Mouse (Mus musculus): Measurements from ENCODE around the gene Tas2r135. TPM values are rescaled to one million over a fixed set of nuclear protein-coding genes. Genes with fewer than 3 reads are reported as not detected.

The Tas2r135 gene
- polyA plus RNA-seq, 1 experiment: 0.07 TPM

GRCm38 (mm10) chr6:42360231-42360840, 44.9 kb upstream of the Tas2r135 start:
- Histone ChIP-seq H3K27me3 (ENCODE audit: control insufficient read depth, insufficient read depth, low read length) (no peaks in the 10 kb centered on the region), H3K4me1 (ENCODE audit: control insufficient read depth, insufficient read depth, insufficient read length) (no peaks in the 10 kb centered on the region), H3K4me3 (ENCODE audit: extremely low read depth, insufficient read depth, insufficient read length) (no peak overlapping the region), H3K36me3 (ENCODE audit: control insufficient read depth, insufficient read depth, low read length) (peaks cover 28% of the 10 kb centered on the region), H3K27ac (ENCODE audit: insufficient read depth, low read length) (no peak overlapping the region)
- no peak for DNase-seq (ENCODE audit: low read depth in 1 of 2, low spot score in 2 of 2)
- TF ChIP-seq CTCF (IDR thresholded peaks at IDR 0.05; ENCODE audit: extremely low read depth, insufficient read depth, insufficient read length, insufficient replicate concordance): no peak
- TF ChIP-seq POLR2A (IDR thresholded peaks at IDR 0.05; ENCODE audit: low read depth, low read length): no peak
- WGBS: 87% methylated on average over 6 of the region's 6 CpGs

GRCm38 (mm10) chr6:42361041-42361895, 44.0 kb upstream of the Tas2r135 start:
- Histone ChIP-seq H3K27ac (ENCODE audit: insufficient read depth, low read length) (no peak overlapping the region), H3K4me3 (ENCODE audit: extremely low read depth, insufficient read depth, insufficient read length) (no peak overlapping the region), H3K27me3 (ENCODE audit: control insufficient read depth, insufficient read depth, low read length) (no peaks in the 10 kb centered on the region), H3K36me3 (ENCODE audit: control insufficient read depth, insufficient read depth, low read length) (peaks cover 23% of the 10 kb centered on the region), H3K4me1 (ENCODE audit: control insufficient read depth, insufficient read depth, insufficient read length) (no peaks in the 10 kb centered on the region)
- 93% methylated on average over 13 of the region's 13 CpGs for WGBS
- DNase-seq (ENCODE audit: low read depth in 1 of 2, low spot score in 2 of 2): no peak
- TF ChIP-seq POLR2A (IDR thresholded peaks at IDR 0.05; ENCODE audit: low read depth, low read length): no peak
- no peak for TF ChIP-seq CTCF (IDR thresholded peaks at IDR 0.05; ENCODE audit: extremely low read depth, insufficient read depth, insufficient read length, insufficient replicate concordance)

GRCm38 (mm10) chr6:42362074-42362473, 43.2 kb upstream of the Tas2r135 start:
- no peak for DNase-seq (ENCODE audit: low read depth in 1 of 2, low spot score in 2 of 2)
- no peak overlapping the region for H3K4me3 ChIP-seq (ENCODE audit: extremely low read depth, insufficient read depth, insufficient read length)
- peaks cover 18% of the 10 kb centered on the region for H3K36me3 ChIP-seq (ENCODE audit: control insufficient read depth, insufficient read depth, low read length)
- no peaks in the 10 kb centered on the region for H3K27me3 ChIP-seq (ENCODE audit: control insufficient read depth, insufficient read depth, low read length)
- 86% methylated on average over 1 of the region's 1 CpGs for WGBS
- no peak overlapping the region for H3K27ac ChIP-seq (ENCODE audit: insufficient read depth, low read length)
- no peak for TF ChIP-seq POLR2A (IDR thresholded peaks at IDR 0.05; ENCODE audit: low read depth, low read length)
- no peak for TF ChIP-seq CTCF (IDR thresholded peaks at IDR 0.05; ENCODE audit: extremely low read depth, insufficient read depth, insufficient read length, insufficient replicate concordance)
- no peaks in the 10 kb centered on the region for H3K4me1 ChIP-seq (ENCODE audit: control insufficient read depth, insufficient read depth, insufficient read length)

- 91% methylated on average over 1 of the region's 1 CpGs for WGBS
- TF ChIP-seq POLR2A (IDR thresholded peaks at IDR 0.05; ENCODE audit: low read depth, low read length) (no peak), CTCF (IDR thresholded peaks at IDR 0.05; ENCODE audit: extremely low read depth, insufficient read depth, insufficient read length, insufficient replicate concordance) (no peak)
- Histone ChIP-seq H3K27ac (ENCODE audit: insufficient read depth, low read length) (no peak overlapping the region), H3K4me1 (ENCODE audit: control insufficient read depth, insufficient read depth, insufficient read length) (no peaks in the 10 kb centered on the region), H3K27me3 (ENCODE audit: control insufficient read depth, insufficient read depth, low read length) (no peaks in the 10 kb centered on the region), H3K4me3 (ENCODE audit: extremely low read depth, insufficient read depth, insufficient read length) (no peak overlapping the region), H3K36me3 (ENCODE audit: control insufficient read depth, insufficient read depth, low read length) (peaks cover 16% of the 10 kb centered on the region)
- no peak for DNase-seq (ENCODE audit: low read depth in 1 of 2, low spot score in 2 of 2)
Measured at GRCm38 (mm10) chr6:42362497-42362896, 42.7 kb upstream of the Tas2r135 start.

GRCm38 (mm10) chr6:42362974-42363373, 42.3 kb upstream of the Tas2r135 start:
- no peak overlapping the region for H3K4me3 ChIP-seq (ENCODE audit: extremely low read depth, insufficient read depth, insufficient read length)
- no peak overlapping the region for H3K27ac ChIP-seq (ENCODE audit: insufficient read depth, low read length)
- no peak for DNase-seq (ENCODE audit: low read depth in 1 of 2, low spot score in 2 of 2)
- WGBS: 48% methylated on average over 3 of the region's 3 CpGs
- no peaks in the 10 kb centered on the region for H3K27me3 ChIP-seq (ENCODE audit: control insufficient read depth, insufficient read depth, low read length)
- H3K36me3 ChIP-seq (ENCODE audit: control insufficient read depth, insufficient read depth, low read length): peaks cover 13% of the 10 kb centered on the region
- H3K4me1 ChIP-seq (ENCODE audit: control insufficient read depth, insufficient read depth, insufficient read length): no peaks in the 10 kb centered on the region
- no peak for TF ChIP-seq CTCF (IDR thresholded peaks at IDR 0.05; ENCODE audit: extremely low read depth, insufficient read depth, insufficient read length, insufficient replicate concordance)
- TF ChIP-seq POLR2A (IDR thresholded peaks at IDR 0.05; ENCODE audit: low read depth, low read length): no peak

GRCm38 (mm10) chr6:42364066-42364465, 41.2 kb upstream of the Tas2r135 start:
- Histone ChIP-seq H3K27me3 (ENCODE audit: control insufficient read depth, insufficient read depth, low read length) (no peaks in the 10 kb centered on the region), H3K4me3 (ENCODE audit: extremely low read depth, insufficient read depth, insufficient read length) (no peak overlapping the region), H3K4me1 (ENCODE audit: control insufficient read depth, insufficient read depth, insufficient read length) (no peaks in the 10 kb centered on the region), H3K27ac (ENCODE audit: insufficient read depth, low read length) (no peak overlapping the region), H3K36me3 (ENCODE audit: control insufficient read depth, insufficient read depth, low read length) (peaks cover 6% of the 10 kb centered on the region)
- TF ChIP-seq CTCF (IDR thresholded peaks at IDR 0.05; ENCODE audit: extremely low read depth, insufficient read depth, insufficient read length, insufficient replicate concordance) (no peak), POLR2A (IDR thresholded peaks at IDR 0.05; ENCODE audit: low read depth, low read length) (no peak)
- DNase-seq (ENCODE audit: low read depth in 1 of 2, low spot score in 2 of 2): no peak
- WGBS: 90% methylated on average over 4 of the region's 4 CpGs

GRCm38 (mm10) chr6:42364607-42365006, 40.6 kb upstream of the Tas2r135 start:
- DNase-seq (ENCODE audit: low read depth in 1 of 2, low spot score in 2 of 2): no peak
- Histone ChIP-seq H3K36me3 (ENCODE audit: control insufficient read depth, insufficient read depth, low read length) (peaks cover 4% of the 10 kb centered on the region; the same call in 1 of the 2 replicates), H3K4me3 (ENCODE audit: extremely low read depth, insufficient read depth, insufficient read length) (no peak overlapping the region), H3K27me3 (ENCODE audit: control insufficient read depth, insufficient read depth, low read length) (no peaks in the 10 kb centered on the region), H3K27ac (ENCODE audit: insufficient read depth, low read length) (no peak overlapping the region), H3K4me1 (ENCODE audit: control insufficient read depth, insufficient read depth, insufficient read length) (no peaks in the 10 kb centered on the region)
- WGBS: 93% methylated on average over 15 of the region's 15 CpGs
- TF ChIP-seq POLR2A (IDR thresholded peaks at IDR 0.05; ENCODE audit: low read depth, low read length) (no peak), CTCF (IDR thresholded peaks at IDR 0.05; ENCODE audit: extremely low read depth, insufficient read depth, insufficient read length, insufficient replicate concordance) (no peak)
